Mouse (Mus musculus) heart, embryonic 14.5 days (tissue): ENCODE data around the gene Unc13b. TPM values are rescaled to one million over a fixed set of nuclear protein-coding genes. Genes with fewer than 3 reads are reported as not detected.

Experiments used
- polyA plus RNA-seq: library from polyadenylated mRNA; unstranded; fragments of >200 nt; fragmentation: Nextera tagmentation; extraction: Ambion mirVana; gene quantifications from 2 replicates; pipeline ENCODE4 v1.2.1, GENCODE M21; 2014

Gene Unc13b
- polyA plus RNA-seq, 1 experiment from 2014 or later: 16.4 TPM

Other genes starting within 250 kb of the Unc13b start
- gene Fam205a1, start 205.1 kb upstream of the Unc13b start, polyA plus RNA-seq: 0.07 TPM in 1 of 2 replicates, not detected in the other
- not detected in 2 replicates for gene Gm12394, start 202.2 kb upstream of the Unc13b start, polyA plus RNA-seq
- gene Fam205c, start 184.7 kb upstream of the Unc13b start, polyA plus RNA-seq: 0.19 and 0.31 TPM in 2 replicates
- 5.6 and 5.8 TPM in 2 replicates for gene Phf24, start 142.3 kb upstream of the Unc13b start, polyA plus RNA-seq
- 17.9 and 18.3 TPM in 2 replicates for gene Dnajb5, start 109.1 kb upstream of the Unc13b start, polyA plus RNA-seq
- 0.57 and 0.70 TPM in 2 replicates for gene 1700022I11Rik, start 89.3 kb upstream of the Unc13b start, polyA plus RNA-seq
- 469 and 477 TPM in 2 replicates for gene Vcp, start 58.4 kb upstream of the Unc13b start, polyA plus RNA-seq
- 10.8 and 11.7 TPM in 2 replicates for gene Fancg, start 48.4 kb upstream of the Unc13b start, polyA plus RNA-seq
- gene Pigo, start 33.1 kb upstream of the Unc13b start, polyA plus RNA-seq: 12.0 and 13.0 TPM in 2 replicates
- 201 and 211 TPM in 2 replicates for gene Stoml2, start 27.2 kb upstream of the Unc13b start, polyA plus RNA-seq
- gene Fam214b, start 12.7 kb upstream of the Unc13b start, polyA plus RNA-seq: 10.5 and 12.0 TPM in 2 replicates
- gene Atp8b5, start 208.2 kb downstream of the Unc13b start, polyA plus RNA-seq: 0.20 and 0.43 TPM in 2 replicates